Mouse (Mus musculus): ENCODE results near the gene Vps13d.

Vps13d gene

DNA sequence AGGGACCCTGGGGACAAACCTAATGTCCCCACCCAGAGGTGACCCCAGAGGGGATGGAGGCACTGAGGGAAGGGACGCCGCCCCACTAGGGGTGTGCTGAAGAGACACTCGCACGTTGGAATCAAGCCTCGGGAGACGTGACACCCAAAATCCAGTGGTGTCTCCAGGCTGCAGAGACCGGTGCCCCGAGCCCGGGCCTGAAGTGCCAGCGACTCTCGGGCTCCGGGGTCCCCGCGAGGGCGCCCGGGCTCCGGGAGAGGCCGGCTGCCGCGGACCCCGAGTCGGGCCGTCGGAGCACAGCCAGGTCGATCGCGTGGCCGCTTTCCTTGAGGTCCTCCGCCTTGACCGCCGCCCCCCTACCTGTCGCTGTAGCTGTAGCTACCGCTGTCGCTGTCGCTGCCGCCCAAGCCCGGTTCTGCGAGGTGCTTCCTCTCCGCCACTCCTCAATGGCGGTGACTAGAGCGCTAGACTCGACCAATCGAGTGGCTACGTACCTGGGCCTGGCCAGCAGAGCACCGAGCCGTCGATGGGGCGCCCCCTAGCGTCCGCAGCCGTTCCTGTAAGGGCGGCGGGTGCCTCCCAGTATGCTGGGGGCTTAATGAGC lies at the start of gene Vps13d:
TSS of gene Vps13d (minus strand) at position 447 of the 604 bp plus-strand sequence.
- peak; percentile 81 for DNase-seq (ENCODE audit: low spot score)

DNA sequence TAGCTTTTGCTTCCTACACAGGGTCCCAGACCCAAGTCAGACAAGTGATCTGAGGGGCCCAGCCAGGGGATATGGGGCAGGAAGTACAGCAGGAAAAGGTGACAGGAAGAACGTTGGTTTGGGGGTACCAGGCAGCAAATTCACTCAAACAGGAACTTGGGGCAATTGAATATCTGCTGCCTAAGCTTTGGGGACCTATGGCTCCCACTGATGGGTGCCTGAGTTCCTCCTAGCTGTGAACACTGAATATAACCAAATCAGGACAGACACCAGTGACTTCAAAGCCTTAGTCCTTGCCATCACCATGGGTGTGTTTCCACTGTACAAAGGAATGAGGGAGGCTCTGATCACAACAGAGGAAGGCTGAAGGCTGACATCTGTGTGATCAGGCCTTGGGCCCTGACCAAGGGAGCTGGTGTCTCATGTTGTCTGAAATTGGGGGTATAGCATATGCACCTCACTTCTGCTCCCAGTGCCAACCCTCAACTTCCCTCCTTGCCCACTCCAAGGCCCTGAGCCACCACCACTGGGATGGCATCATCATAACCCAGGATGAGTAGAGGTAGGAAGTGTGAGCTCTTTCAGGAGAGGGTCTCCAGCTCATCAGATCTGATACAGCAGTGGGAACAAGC lies 48.0 kb upstream of the Vps13d start:
- no peak for DNase-seq (ENCODE audit: low spot score)

DNA sequence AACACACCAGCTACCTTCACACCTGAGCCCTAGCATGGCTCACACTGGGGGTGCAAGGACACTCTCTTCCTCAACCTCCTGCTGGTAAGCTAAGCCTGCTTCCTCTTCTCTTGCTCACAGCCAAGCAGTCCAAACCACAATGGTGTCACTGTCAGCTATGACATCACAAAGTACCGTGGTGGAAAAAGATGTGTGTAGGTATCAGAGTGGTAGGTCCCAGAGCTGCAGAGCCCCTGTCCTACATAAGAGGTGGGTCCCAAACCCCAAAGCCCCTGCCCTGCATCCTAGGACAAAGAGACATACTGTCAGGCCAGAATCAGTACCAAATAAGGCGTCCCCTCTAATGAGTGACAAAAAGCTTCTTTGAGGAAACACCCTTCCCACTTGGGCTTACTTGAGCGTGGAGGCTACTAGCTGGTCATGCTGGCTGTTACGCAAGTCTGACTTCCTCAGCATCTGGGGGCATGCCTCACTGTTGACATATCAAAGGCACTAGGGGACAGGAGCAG lies 46.0 kb upstream of the Vps13d start:
- DNase-seq (ENCODE audit: low spot score) = peak; percentile 48

DNA sequence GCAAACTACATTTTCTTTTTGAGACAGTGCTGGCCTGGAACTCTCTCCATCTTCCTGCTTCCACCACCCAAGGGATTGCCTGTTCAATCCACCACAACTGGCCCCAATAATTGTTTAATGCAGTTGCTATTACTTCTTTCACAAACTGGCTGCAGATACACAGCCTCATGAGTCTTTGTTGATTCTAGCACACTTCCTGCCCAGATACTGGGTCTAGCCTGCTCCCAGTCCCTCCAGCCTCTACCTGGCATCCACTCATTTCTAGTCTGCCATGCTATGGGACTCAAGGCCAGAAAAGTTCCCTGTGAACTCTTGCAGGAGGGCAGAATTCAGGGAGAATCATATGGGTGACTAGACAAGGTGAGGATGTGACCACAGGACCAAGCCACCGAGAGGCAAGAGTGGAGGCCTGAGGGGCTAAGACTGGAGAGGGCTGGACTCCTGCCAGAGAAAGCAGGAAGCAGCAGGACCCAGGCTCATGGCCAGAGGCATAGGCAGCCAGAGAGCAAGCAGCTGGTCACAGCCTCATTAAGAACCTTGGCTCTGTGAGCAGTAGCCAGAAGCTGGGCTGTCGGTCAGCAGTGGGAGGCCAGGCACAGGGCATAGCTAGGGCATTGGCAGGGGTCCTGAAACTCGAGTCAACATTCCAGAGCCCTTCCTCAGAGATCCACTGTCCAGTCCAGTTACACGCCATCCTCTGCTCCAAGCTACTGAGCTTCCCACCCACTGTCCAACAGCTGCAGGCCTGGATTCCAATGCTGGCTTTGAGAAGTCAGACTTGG lies 44.4 kb upstream of the Vps13d start:
- DNase-seq (ENCODE audit: low spot score) = no peak

DNA sequence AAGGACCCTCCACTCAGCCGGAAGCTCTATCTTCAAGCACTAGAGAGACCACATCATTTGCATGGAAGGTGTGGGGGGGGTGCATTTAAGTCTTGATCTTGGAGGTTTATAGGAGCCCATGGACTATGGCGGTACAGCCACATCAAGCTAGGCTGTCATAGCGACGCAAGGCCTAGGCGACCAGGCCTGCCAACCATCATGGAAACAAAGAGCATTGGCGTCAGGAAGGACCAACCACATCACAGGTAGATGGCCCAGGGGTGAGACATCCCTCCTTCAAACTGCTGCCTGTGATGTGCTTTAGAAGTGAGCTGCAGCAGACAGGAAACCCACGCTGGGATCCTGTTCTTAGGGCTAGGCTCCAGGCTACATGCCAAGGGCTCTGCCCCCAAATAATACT lies 41.2 kb upstream of the Vps13d start:
- DNase-seq (ENCODE audit: low spot score) = no peak

DNA sequence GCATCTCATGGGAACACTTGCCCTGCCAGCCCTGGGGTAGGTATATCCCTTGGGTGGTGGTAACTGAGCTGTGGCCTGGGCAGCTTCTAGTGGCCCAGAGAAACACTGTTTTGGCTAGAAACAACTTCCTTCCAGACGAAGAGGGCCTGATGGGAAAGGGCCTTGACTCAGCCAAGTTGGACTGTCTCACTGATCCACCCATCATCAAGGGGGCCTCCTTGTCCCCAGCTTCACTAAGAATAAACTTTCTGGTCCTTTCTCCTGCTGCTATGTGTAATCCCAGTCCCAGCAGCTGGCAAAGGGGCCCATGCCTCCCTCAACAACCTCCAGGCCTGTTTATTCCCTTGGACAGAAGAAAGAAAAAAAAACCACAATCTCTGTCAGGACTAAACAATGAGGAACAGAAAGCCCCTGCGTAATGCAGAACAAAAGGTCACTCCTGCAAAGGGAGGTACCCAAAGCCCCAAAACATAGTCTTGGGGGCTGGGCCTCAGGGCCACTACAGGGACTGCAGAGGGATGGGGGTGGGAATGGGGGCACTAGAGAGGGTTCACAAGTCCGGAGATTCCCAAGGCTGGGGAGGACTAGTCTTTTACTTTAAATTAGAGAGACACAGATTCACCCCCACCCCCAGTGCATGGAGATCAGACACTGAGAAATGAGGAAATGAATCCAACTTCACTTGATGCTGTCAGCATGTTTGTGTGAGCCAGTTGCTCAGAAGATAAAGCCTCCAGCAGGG lies 38.9 kb upstream of the Vps13d start:
- DNase-seq (ENCODE audit: low spot score) = no peak

DNA sequence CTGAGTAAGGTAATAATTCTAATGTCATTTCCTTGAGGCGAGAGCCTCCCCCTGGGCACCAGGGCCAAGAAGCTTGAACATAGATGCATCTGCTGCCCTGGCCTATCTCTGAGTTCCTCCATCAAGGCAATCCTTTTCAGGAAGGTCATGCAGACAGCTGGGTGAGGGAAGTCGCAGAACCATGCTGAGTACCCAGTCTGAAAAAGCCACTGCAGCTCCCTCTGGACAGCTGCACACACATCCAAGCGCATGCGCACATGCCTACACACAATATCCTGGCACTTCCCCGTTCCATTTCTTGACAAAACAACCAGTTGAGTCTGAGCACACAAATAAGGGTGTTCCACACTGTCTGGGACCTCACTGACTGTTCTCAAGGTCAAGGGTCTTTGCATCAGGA lies 36.9 kb upstream of the Vps13d start:
- DNase-seq (ENCODE audit: low spot score) = no peak

DNA sequence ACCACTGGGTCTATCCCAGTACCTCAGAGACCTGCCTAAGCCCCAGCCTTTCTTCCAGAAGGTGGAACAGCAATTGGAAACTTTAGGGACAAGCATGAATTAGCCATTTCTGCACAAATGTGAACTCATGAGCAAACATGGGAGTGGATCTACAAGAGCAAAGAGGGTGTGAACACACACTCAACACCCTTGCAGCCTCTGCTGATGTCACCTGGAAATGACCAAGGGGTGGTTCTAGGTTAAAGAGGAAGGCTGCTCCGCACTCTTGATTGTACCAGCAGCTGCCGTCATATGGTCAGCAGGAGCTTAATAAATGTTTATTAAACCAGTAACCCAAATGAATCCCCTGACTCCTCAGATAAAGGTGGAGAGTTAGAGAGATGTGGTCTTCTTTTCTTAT lies 35.8 kb upstream of the Vps13d start:
- DNase-seq (ENCODE audit: low spot score) = no peak

DNA sequence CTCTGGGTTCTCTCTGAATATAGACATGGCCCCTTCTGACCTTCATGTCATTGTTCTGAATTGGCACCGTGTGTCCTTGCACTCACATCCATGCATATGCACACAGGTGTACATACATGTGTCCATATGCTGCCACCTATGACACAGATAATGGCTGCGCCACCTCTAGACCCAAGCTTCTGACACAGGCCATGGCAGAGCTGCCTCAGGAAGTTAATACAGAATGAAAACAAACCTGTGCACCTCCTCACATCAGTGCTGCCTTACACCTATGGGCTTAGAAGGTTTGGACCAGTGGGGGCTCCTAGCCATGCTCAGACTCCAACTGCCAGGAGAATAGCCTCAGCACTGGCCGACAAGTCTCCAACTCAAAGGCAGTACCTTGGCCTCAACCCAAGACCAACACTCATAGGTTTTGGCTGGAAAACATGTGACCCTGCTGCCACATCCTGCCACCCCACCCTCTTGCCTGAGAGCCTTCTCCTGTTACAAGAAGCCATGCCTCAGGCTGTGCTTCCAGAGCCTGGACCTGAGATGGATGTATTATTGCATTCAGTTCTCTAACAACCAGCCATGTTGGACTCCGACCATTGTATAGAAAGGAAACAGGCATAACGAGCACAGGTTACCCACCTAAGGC lies 34.8 kb upstream of the Vps13d start:
- DNase-seq (ENCODE audit: low spot score) = no peak

DNA sequence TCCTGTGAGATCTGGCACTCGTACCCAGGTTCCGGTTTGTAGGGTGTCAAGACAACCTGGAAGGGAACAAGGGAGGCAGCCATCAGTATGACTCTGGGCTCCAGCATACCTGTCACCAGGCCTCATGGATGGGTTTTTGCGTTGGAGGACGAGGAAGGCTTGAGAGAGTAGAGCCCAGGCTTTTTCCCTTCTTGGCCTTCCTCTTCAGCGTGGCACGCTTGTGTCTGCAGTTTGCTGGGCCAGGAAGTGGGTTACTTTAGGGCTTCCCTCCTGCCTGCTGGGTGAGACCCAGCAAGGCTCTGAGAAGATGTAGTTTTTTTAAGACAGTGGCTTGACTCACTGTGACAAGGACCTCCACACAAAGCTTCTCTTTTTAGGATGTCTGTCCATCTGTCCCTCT lies 34.2 kb upstream of the Vps13d start:
- DNase-seq (ENCODE audit: low spot score) = no peak

DNA sequence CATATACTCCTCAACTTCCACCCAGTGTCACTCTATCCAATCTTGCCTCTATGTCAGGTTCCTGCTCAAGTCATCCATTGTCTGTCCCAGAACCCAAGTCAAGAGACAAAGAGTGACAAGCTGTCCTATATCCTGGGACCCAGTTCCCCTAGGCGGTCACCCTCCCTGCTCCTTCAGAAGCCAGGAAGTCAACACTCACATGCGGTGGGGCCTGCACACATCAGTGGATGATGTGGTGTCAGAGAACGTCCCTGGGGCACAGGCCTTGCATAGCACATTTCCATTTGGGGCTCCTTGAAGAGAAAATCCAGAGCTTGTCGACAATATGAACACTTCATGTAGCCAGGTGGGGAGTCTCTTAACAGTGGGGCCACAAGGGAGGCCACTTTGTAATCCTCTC lies 29.8 kb upstream of the Vps13d start:
- no peak for DNase-seq (ENCODE audit: low spot score)

DNA sequence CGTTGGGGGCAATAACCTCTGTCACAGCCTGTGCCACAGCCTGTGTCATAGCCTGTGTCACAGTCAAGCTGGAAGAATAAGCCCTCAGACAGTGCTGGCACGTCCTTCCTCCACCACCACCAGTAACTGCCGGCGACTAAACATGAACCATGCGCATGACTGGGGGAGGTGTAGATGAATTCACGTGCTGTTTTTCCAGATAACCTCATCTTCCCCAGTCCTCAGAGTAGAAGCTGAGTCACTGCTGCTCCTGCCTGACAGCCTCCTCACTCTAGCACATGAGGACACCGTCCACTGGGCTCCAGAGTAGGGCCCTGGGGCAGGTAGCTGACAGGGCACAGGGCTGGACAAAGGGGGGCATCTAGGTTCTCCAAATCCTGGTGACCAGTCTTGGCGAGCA lies 27.3 kb upstream of the Vps13d start:
- no peak for DNase-seq (ENCODE audit: low spot score)

DNA sequence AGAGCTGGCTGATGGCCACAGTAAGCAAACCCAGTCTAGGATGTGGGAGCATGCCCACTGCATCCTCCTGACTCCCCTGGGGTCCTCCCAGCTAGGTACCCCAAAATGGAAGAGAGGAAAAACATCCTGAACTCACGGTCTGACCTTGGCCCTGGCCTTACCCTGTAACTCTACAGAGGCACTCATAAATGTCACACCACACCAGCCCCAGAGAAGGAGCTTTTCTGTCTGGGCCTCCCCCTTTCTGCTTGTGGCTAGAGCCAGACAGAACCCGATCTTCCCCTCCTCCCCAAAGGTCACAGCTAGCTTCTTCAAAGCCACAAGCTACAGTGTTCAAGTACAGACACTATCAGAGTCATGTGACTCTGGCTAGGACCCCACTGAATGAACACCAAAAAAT lies 26.6 kb upstream of the Vps13d start:
- DNase-seq (ENCODE audit: low spot score) = no peak

DNA sequence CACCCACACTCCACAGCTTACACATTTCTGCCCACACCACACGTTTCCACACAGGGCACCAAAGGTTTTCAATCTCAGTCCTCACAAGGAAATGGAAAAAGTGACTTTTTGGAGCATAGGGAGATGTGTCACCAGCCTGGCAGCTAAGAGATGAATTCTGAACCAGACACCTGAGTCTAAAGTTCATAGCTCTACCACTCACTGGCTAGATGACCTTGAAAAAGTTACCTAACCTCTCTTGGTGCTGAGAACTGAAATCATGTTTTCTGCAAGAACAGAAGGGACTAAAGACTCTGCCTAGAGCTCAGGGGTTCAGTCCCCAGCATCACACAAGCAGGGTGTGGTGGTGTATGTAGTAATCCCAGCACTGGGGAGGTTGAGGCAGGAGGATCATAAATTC lies 25.2 kb upstream of the Vps13d start:
- no peak for DNase-seq (ENCODE audit: low spot score)

DNA sequence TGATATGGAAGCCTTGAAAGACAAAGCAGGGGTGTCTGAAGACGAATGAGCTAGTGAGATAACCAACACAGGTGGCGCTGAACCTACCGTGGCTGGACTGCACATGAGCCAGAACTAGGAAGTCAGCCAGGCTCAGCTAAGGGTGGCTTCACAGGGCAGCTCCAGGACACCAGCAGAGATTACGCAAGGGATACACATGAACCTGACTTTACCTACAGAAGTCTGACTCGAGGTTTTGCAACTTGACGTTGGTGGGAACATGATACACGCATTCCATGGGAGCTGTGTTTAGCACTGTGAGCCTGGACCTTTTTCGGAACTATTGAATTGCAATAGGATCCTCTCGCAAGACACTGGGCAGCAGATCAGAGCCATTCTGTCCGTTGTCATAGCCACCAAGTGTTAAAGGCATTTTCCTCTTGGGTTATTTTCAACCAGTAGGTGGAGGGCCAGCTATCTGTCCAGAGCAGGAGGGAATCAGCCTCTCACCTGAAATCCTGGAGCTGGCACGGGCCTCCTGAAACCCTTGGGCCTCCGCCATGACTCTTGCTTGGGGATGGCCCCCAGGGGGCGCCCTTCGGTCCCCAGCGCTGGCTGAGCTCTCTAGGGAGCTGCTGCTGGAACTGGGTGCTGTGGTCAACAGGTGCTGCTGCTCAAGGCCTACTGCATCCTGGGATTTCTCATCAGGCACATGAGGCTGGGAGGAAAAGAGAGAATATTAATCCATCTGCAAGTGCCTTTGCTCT lies 24.6 kb upstream of the Vps13d start:
- no peak for DNase-seq (ENCODE audit: low spot score)

DNA sequence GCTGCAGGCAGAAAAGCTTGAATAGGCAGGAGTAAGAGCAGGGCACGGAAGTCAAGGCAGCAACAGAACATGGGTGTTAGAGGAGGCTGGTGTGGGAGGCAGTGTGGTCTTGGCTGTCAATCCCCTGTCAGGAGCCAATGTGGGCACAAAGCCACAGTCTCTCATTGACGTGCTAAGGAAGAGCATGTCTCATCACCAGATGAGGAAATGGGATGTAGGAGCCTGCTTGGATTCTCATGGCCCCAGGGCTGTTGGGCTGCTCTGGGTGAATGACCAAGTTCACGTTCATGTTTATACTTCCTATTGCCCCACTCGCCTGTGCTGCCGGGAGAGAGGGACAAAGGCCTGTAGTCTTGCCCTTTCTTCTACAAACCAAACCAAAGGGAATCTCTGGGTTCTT lies 23.0 kb upstream of the Vps13d start:
- no peak for DNase-seq (ENCODE audit: low spot score)

DNA sequence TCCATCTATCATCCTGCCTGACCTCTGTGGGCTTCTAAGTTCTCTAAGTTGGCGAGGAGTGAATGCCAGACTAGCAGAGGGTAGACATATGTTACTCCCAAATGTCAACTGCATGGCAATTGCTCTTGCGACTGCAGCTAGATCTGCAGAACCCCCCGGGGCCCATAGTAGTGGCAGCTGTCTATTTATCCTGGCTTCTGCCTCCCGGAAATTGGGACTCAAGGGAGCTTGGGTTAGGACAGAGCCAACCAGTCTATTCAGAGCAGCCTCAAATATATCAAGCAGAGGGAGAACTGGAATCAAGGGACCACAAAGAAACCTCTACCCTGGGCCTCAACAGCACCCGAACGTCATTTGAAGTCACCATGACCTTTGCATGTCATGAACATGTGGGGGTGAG lies 22.2 kb upstream of the Vps13d start:
- no peak for DNase-seq (ENCODE audit: low spot score)

DNA sequence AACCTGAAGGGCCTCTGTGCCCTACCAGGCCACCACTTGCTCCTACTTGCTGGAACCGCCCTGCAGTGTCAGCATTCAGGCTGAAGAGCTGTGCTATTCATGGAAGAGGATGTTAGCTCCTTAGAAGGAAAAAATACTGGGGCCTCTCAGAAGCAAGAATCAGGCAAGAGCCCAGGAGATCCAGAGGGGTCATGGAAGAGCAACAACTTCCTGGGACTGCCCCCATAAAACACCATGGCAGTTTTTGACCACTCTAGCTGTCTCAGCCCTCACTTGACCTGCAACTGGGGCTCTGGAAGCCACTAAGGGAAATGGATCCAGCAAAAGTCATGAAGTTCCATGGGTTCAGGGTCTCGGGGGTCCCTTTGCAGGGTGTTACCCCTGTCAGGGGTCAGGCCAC lies 20.6 kb upstream of the Vps13d start:
- DNase-seq (ENCODE audit: low spot score) = no peak

DNA sequence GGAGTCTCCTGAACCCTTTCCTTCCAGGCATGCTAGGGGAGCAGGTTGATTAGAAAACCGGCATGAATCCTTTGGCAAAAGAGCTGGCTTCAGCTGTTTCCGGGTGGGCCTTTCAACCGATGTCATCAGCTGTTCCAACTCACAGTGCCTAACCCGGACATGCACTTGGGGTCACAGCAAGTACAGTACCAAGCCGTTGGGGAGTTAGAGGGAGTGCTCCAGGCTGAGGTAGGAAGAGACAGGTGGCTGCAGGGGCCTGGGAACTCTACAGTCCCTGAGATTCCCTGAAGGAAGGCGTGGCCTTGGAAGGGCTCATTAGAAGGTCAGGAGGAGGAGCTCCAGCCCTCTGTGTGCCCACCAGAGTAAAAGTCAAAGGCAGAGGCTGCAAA lies 20.0 kb upstream of the Vps13d start:
- no peak for DNase-seq (ENCODE audit: low spot score)

DNA sequence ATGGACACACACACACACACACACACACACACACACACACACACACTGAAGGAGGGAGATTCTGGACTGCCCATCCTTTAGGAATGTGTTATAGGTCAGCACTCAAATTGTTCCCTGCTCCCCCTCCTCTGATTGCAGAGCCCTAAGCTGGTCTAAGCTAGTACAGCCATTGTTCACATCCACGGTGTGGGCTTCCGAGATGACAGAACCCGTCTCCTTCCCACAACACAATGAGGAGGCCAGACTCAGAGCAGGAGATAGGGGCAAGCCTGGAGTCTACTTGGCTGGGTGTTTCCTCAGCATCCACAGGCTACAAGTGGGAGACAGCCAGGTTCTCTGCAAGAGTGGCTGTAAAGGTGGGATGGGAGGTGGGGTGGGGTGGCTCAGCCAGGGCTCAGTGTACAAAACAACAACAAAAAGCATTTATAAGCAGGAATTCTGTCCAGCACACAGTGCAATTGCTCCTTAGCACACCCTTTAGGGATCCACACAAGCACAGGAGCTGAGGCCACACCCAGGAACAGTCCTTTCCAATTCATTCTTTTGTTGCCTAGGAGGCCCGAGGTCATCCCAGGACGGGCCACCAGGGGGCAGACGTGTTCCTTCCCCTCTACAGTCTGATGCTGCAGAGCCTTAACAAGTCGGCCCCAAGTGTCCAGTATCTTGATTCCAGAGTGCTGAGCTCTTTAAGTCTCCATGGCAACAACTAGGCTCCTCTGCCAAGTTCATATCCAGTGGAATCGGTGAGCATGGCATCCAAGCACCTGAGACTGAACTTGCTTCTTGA lies 19.4 kb upstream of the Vps13d start:
- DNase-seq (ENCODE audit: low spot score) = peak; percentile 78

DNA sequence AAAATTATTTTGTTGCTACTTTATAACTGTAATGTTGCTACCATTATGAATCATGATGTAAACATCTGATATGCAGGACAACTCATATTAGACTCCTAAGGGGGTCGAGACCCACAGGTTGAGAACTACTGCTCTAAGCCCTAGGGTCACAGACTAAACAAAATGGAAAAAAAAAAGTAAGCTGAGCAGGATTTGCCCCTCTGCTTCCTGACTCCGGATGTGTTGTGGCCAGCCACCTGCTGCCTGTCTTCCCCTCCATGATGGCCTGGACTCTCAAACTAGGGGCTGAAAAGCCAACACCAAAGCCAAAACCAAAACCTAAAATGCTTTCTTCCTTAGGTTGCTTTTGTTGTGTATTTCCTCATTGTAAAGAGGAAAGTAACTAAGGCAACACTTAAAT lies 16.3 kb upstream of the Vps13d start:
- no peak for DNase-seq (ENCODE audit: low spot score)

Measured in spleen, adult 12 weeks (tissue).